Mouse (Mus musculus) ES-E14 (cell line): ENCODE measurements at regions not wholly inside any gene's neighbourhood (a gene's known extent, or its start where the extent isn't known, plus 50 kb on each side); places are given as distances from the start of the nearest gene placed in this dataset.

ENCODE experiments used
- DNase-seq: peaks from one replicate; pipeline ENCODE4 v3.0.0-alpha.2; 2013; ENCODE audit warnings: low read depth, low spot score
- H3K27ac ChIP-seq: 2 replicates; pipeline ENCODE4 v1.5.1; 2012; ENCODE audit warnings: low read depth, mild to moderate bottlenecking, low read length, moderate library complexity, mixed read lengths; ENCODE audit not compliant: poor library complexity, insufficient read depth, severe bottlenecking
- H3K36me3 ChIP-seq: 2 replicates; pipeline ENCODE4 v1.6.1; 2012; ENCODE audit warnings: mild to moderate bottlenecking, low read length, moderate library complexity, mixed read lengths; ENCODE audit not compliant: control insufficient read depth, poor library complexity, insufficient read depth, severe bottlenecking
- H3K4me1 ChIP-seq, 2 experiments: fragments of 150-350 bp in 1 of 2; sonication (generic) in 1 of 2; 2 replicates each; pipeline ENCODE4 v1.6.1; 2012; ENCODE audit warnings: low read length in 2 of 2, mild to moderate bottlenecking in 1 of 2, mixed read lengths in 1 of 2; ENCODE audit not compliant: control insufficient read depth in 2 of 2, insufficient read depth in 2 of 2, poor library complexity in 1 of 2
- H3K4me3 ChIP-seq, 2 experiments: fragments of 150-350 bp in 1 of 2; sonication (generic) in 1 of 2; 2 replicates each; pipeline ENCODE4 v1.5.1; 2012; ENCODE audit warnings: low read length in 2 of 2, low read depth in 1 of 2, mild to moderate bottlenecking in 1 of 2, mixed read lengths in 1 of 2; ENCODE audit not compliant: insufficient read depth in 1 of 2, poor library complexity in 1 of 2, severe bottlenecking in 1 of 2
- H3K9ac ChIP-seq: 2 replicates; pipeline ENCODE4 v1.6.1; 2012; ENCODE audit warnings: low read depth, mild to moderate bottlenecking, low read length, mixed read lengths; ENCODE audit not compliant: poor library complexity, insufficient read depth, severe bottlenecking
- H3K9me3 ChIP-seq: fragments of 150-350 bp; sonication (generic); 2 replicates; pipeline ENCODE4 v1.6.1; 2012; ENCODE audit warnings: low read depth, mild to moderate bottlenecking, low read length; ENCODE audit not compliant: control insufficient read depth, insufficient read depth
- CHD2 ChIP-seq: IDR thresholded peaks from 2 replicates; pipeline ENCODE4 v1.6.1; 2014; ENCODE audit warnings: mild to moderate bottlenecking, low read depth, low read length, inconsistent platforms
- HCFC1 ChIP-seq: IDR thresholded peaks from 2 replicates; pipeline ENCODE4 v1.6.1; 2012; ENCODE audit warnings: low read length, inconsistent platforms, borderline replicate concordance; ENCODE audit not compliant: insufficient read depth
- MAFK ChIP-seq: IDR thresholded peaks from 2 replicates; pipeline ENCODE4 v1.6.1; 2014; ENCODE audit warnings: mild to moderate bottlenecking, low read depth, low read length, inconsistent platforms; ENCODE audit not compliant: insufficient read depth
- ZC3H11A ChIP-seq: IDR thresholded peaks from 2 replicates; pipeline ENCODE4 v1.6.1; 2012; ENCODE audit warnings: low read depth, mild to moderate bottlenecking, inconsistent platforms, low read length, borderline replicate concordance
- ZNF384 ChIP-seq: IDR thresholded peaks from 2 replicates; pipeline ENCODE4 v1.6.1; 2012; ENCODE audit warnings: low read depth, low read length, inconsistent platforms
- in situ Hi-C, 2 experiments: fragments of 600-800 bp; cut with MboI; formaldehyde crosslinking; loops; one replicate each; pipeline ENCODE4 v1.15.1; 2025; ENCODE audit warnings: low sequenced_read_pairs in 2 of 2, inconsistent platforms in 1 of 2; ENCODE audit not compliant: unreplicated experiment in 2 of 2

- in situ Hi-C loops, result no loop called here
- no peak overlapping the region for H3K27ac ChIP-seq
- no peaks in the 10 kb centered on the region for H3K4me1 ChIP-seq
- peak; percentile 4 for DNase-seq
- TF ChIP-seq HCFC1 (no peak), MAFK (no peak), ZNF384 (no peak), CHD2 (no peak), ZC3H11A (no peak)
- H3K36me3 ChIP-seq, result no peaks in the 10 kb centered on the region
- H3K9me3 ChIP-seq, result no peaks in the 10 kb centered on the region
- no peak overlapping the region for H3K4me3 ChIP-seq
- H3K9ac ChIP-seq, result no peak overlapping the region
Measured at GRCm38 (mm10) chr6:103275476-103275875, 234.9 kb upstream of the Chl1 start.

GRCm38 (mm10) chr6:103296015-103296414 lies 214.4 kb upstream of the Chl1 start:
- Histone ChIP-seq H3K4me3 (no peak overlapping the region), H3K36me3 (no peaks in the 10 kb centered on the region), H3K9ac (no peak overlapping the region), H3K9me3 (no peaks in the 10 kb centered on the region), H3K4me1 (no peaks in the 10 kb centered on the region), H3K27ac (no peak overlapping the region)
- in situ Hi-C loops, result no loop called here
- DNase-seq, result peak; percentile 30
- TF ChIP-seq ZNF384 (no peak), CHD2 (no peak), ZC3H11A (no peak), MAFK (no peak), HCFC1 (no peak)

GRCm38 (mm10) chr6:103306420-103307249 lies 203.8 kb upstream of the Chl1 start:
- Histone ChIP-seq H3K4me3 (no peak overlapping the region), H3K4me1 (no peaks in the 10 kb centered on the region), H3K9me3 (no peaks in the 10 kb centered on the region), H3K36me3 (no peaks in the 10 kb centered on the region), H3K27ac (no peak overlapping the region), H3K9ac (no peak overlapping the region)
- TF ChIP-seq MAFK (no peak), ZNF384 (no peak), ZC3H11A (peak; percentile 52)
- peak; percentile 17 for DNase-seq
- in situ Hi-C loops, result loop anchor here (5.0 to 10.0 kb wide), 2 partner anchors 376 to 388 kb away; no protein-coding TSS in a partner anchor

GRCm38 (mm10) chr6:103307250-103307580 lies 203.2 kb upstream of the Chl1 start:
- no peak for TF ChIP-seq MAFK
- H3K4me1 ChIP-seq, result no peaks in the 10 kb centered on the region
- H3K9me3 ChIP-seq, result no peaks in the 10 kb centered on the region
- no peaks in the 10 kb centered on the region for H3K36me3 ChIP-seq
- in situ Hi-C loops, result loop anchor here (5.0 to 10.0 kb wide), 2 partner anchors 375 to 388 kb away; no protein-coding TSS in a partner anchor
- H3K4me3 ChIP-seq, result no peak overlapping the region
- no peak for DNase-seq
- H3K9ac ChIP-seq, result no peak overlapping the region
- H3K27ac ChIP-seq, result no peak overlapping the region

GRCm38 (mm10) chr6:103312149-103312548 lies 198.2 kb upstream of the Chl1 start:
- in situ Hi-C loops, result no loop called here
- no peak for DNase-seq
- Histone ChIP-seq H3K4me1 (no peaks in the 10 kb centered on the region), H3K9me3 (no peaks in the 10 kb centered on the region), H3K9ac (no peak overlapping the region), H3K36me3 (no peaks in the 10 kb centered on the region), H3K27ac (no peak overlapping the region), H3K4me3 (no peak overlapping the region)
- TF ChIP-seq ZC3H11A (no peak), CHD2 (no peak), ZNF384 (no peak), HCFC1 (no peak), MAFK (no peak)
